Mouse (Mus musculus): ENCODE data around the gene Prmt3.

DNA sequence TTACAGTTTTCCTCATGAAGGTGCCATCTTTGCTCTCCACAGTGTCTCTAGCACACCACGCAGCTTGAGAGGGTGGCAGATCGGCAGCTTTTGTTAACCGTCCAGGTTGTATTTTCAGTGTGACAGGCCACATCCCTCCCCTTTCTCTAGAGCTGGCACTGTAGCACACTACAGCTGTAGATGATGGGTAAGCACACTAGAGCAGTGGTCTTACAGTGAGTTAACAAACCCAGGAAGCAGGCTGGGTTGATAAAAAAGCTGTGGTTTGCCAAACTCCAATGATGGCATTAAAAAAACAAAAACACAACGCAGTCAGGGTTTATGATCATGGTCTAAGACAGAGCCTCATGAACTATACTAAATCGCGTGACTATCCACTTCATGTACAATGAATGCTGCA lies 45.9 kb downstream of the Prmt3 start:
- TF ChIP-seq GATA1 (IDR thresholded peaks at IDR 0.05; ENCODE audit: low read length) (no peak), TAL1 (IDR thresholded peaks at IDR 0.05; ENCODE audit: low read length) (no peak)
